Mouse (Mus musculus) gastrocnemius, postnatal 10 days (tissue): ENCODE results near the gene Psma1. TPM values are rescaled to one million over a fixed set of nuclear protein-coding genes. Genes with fewer than 3 reads are reported as not detected.

Experiments
- DNase-seq: peaks from one replicate; pipeline ENCODE4 v3.0.0; 2021; ENCODE audit warnings: mixed read lengths
- long read RNA-seq, 2 experiments: library from polyadenylated mRNA; stranded (forward); transcript quantifications; one replicate each; pipeline ENCODE4 v2.0.0; 2021
- total RNA-seq, 2 experiments: library from RNA; stranded (reverse); gene quantifications; 2 replicates each; pipeline ENCODE4 v1.2.3; 2021

Gene Psma1
- 100 to 1,000 TPM; 108 to 114 TPM for total RNA-seq
- long read RNA-seq, experiment 1, transcript Psma1-201 (10 exons, 1,201 nt): major isoform, 93 of 110 reads
- long read RNA-seq, experiment 1, partial matches to known transcripts: 3 of 110 reads
- long read RNA-seq, experiment 1, other reads (novel, unspliced or antisense): 11 of 110 reads
- long read RNA-seq, experiment 2, transcript Psma1-201 (10 exons, 1,201 nt): major isoform, 105 of 116 reads
- long read RNA-seq, experiment 2, partial matches to known transcripts: 4 of 116 reads
- long read RNA-seq, experiment 2, other reads (novel, unspliced or antisense): 6 of 116 reads

DNA sequence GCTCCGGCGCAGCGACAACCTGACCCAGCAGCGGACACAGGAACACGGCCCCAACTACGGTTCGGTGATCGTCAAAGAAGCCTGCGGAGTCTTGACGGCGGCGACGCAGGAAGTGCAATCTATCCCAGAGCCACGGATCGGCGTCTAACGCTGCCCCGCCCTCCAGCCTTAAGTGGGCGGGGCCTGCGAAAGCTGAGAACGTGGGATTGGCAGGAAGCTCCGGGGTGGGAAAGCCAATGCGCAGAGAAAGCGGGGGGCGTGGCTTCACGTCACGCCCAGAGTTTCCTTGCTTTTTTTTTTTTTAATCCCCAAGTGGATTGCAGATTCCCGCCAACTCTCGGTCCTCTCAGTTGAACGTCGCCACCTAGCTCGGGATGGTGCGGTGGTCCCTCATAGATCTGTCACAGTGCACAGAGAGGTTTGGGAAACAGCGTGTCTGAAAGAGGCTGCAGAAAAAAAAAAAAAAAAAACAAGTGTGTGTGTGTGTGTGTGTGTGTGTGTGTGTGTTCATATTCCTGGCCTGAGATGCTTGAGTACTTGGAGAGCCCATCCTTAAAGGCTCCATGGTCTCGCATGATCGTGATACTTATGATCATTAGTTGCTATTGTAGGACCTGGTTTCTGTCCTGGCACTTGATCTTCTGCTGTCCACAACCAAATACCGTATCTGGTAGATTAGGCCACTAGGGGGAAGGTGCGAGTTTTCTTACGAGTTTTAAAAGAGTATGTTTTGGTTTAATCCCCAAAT, at the start of gene Psma1:
Gene Psma1, minus strand, starts transcription at position 114 of the 748 bp plus-strand sequence.
- DNase-seq: peak; percentile 96

DNA sequence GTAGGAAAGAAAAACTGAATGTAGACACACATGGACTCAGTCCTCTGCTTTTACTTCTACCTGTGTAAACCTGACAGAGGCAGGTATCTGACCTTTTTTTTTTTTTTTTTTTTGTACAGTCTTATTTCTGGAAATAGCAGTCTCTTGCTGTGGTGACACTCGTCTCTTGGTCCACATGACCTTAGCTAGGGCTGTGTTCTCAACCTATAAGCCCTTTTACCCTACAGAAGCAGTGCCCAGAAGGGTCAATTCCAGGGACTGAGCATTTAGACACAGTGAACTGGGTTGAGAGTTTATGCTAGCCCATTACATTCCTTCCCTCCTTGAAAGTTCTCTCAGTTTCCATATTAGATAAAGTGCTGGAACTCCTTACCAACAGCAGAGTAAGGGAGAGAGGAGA, 47.6 kb upstream of the Psma1 start:
- no peak for DNase-seq

DNA sequence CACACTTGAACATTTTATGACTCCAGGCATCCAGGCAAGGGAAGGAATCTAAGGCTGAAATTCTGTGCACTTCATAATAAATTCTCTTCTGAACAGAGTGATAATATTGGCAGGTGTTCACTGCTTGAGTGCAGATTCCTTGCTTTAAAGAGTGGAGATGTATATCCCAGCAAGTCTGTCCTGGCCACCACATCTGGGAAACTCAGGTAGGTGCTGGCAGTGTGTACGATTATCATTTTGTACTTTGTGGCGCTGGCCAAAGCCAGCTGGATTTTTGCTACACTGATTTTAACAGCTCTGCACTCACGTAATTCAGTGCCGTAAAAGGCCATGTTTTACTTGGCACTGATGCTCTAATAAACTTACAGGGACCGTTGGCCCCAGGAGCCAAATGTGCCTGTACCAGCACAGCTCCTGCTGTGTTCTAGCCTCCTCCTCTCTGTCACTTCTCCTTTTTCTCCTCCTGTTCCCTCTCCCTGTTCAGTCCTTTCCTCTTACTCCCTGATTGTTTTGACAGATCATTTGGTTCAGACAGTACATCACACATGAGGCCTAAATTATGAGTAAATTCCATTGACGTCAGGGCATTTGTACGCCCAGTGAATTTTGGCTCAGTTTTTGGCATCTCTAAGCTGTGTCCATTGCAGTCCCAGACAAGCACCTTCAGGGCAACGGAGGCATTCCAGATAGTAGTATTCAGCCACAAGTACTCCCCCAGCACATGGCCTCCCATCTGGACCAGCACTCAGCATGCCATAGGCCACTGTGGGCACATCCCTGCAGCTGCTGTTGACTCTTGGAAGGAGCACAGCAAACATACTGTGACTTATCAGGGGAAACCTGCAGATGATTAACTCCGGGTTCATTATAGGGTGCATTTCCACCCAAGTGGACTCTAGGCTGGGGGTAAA, 46.9 kb upstream of the Psma1 start:
- DNase-seq: no peak

DNA sequence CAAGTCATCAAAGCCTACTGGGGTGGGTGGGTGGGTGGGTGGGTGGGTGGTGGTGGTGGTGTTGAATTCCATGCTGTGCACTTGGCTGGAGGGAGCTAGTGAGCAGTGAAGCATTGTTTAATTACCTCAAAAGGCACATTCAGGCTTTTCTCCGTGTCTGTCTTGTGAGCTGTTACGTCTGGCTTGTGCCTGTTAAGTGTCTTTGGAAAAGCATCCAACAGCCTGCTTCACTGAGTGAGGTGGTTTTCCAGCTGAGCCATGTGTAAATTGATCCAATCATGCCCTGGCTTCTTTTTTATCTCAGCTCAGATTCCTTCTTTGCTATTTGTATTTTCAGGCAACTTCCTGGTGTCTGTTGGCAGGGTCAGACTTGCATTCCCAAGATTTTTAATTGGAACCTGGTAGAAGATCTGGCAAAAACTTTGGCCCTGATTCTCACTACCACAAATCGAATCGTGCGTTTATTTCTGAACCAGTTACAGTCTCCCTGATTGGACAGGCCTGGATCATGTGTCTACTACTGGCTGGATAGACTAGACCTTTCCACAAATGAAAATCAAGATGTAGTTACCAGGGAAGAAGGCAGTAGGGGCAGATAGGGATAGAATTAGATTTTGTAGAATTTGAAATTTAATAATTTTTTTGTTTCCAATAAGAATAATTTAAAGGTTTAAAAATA, 45.9 kb upstream of the Psma1 start:
- no peak for DNase-seq

DNA sequence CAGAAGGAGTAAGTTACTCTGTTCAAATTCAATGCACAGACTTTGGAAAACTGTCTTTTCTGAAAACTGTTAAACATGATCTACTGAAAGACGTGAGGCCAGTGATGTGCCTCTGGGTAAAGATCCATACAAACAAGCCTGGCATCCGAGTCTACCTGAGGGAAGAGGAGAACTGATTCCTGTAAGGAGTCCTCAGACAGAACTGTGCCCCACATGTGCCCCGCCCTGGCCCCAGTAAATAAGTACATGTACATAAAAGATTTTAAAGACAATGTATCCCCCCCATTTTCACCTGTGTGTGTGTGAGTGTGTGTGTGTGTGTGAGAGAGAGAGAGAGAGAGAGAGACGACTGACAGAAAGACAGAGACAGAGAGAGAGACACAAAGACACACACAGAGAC, 42.0 kb upstream of the Psma1 start:
- no peak for DNase-seq

DNA sequence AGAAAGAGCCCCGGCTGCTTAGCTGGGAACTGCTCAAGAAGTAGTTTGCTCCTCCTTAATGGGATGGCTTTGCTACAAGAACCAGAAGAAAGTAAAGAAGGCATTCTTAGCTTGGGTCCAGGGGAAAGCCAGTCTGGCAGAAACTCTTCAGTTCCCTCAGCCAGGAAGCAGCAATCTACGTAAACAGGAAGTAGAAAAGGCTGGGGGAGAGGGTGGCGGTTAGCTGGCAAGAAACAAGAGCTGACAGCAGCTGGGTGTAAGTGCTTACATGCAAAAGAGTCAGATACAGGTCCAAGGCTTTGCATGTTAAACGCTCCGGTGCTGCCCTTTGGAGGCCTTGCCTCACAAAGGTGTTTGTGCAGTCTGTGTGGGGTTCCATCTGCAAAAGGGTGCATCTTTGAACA, 41.5 kb upstream of the Psma1 start:
- DNase-seq: peak; percentile 15

DNA sequence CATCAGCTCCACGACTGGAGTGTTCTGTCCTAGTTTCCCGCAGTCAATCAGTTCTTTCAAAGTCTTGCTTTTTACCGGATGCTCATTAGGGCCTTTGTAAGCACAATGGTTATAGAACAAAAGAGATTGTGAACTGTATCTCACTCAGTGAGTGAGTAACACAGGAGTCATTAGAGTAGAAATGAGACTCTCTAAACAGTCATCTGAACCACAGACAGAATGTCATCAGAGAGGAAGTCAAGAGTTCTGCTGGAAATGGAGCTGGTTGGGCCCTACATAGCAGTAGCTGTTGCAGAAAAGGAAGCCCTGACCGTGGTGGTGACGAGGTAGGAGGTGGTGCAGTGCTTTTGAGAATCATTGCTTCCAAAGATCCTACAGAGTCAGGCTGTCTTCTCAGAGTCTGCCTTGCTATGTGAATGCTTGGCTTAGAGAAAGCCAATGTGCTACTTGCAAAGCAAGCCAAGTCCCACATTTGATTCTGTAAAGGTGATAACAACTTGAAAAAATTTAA, 40.5 kb upstream of the Psma1 start:
- DNase-seq: no peak

DNA sequence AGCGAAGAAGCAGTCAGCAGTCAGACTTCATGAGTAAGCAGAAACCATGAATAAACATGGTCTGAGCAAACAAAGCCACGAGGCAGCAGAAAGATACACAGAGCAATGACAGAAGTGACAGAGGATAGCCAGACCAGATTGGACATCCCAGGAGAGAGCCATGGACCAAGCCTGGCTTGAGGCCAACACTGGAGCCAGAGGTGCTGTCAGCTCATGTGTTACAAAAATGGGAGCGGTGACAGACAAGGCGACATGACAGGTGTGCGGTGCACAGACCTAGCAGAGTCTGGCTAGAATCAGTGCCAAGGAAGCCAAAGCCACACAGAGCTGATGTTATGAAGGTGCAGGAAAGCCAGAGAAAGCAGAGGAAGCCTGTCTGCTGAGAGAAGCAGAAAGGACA, 35.3 kb upstream of the Psma1 start:
- DNase-seq: peak; percentile 36

DNA sequence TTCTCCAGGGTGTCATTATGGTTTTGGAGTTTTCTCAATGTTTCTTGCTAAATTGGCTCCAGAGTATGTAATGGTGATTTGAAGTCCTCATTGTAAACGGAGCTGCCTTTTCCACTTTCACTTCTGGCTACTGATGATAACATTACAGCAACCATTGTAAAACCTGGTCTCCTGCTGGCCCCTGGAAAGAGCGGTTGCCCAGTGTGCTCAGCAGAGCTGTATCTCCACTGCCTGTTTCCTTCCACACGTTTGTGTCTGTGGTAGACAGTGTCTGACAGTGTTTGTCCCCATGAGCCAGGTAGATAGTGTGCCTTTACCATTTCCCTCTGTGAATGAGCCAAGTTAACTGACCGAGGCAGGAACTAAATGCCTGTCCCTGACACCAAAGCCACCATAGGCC, 33.1 kb upstream of the Psma1 start:
- DNase-seq: no peak

DNA sequence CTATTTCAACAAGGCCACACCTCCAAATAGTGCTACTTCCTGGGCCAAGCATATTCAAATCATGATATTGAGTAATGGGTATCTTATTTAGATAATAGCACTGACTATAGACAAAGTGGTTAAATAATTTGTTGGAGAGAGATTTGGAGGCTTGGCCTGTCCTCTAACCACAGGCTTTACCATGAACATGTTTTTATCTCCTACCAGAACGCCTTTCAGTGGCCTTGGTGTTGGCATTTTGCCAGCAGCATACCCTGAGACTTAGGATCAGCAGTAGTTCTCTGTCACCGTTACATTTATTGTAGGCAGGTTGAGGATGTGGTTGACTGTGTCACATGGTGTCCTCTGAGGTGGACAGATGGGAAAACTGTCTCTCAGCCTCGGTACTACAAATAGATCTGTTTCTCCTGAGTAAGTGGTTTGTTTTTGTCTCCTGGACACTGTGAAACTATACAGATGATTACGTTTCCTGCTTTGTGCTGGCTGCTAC, 25.4 kb upstream of the Psma1 start:
- DNase-seq: no peak

DNA sequence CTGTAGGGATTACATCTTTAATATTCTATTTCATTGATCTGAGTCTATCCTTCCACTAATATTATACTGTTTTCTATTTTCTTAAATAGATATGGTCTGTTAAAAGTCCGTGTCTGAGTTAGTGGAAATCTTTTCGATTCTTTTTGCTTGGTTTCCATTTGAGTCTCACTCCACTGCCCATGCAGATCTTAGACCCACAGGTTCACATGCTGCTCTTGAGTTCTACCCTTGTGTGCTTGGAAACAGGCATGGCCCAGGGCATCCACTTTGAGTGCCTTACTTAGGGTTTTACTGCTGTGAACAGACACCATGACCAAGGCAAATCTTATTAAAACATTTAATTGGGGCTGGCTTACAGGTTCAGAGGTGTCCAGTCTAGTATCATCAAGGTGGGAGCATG, 24.9 kb upstream of the Psma1 start:
- no peak for DNase-seq

DNA sequence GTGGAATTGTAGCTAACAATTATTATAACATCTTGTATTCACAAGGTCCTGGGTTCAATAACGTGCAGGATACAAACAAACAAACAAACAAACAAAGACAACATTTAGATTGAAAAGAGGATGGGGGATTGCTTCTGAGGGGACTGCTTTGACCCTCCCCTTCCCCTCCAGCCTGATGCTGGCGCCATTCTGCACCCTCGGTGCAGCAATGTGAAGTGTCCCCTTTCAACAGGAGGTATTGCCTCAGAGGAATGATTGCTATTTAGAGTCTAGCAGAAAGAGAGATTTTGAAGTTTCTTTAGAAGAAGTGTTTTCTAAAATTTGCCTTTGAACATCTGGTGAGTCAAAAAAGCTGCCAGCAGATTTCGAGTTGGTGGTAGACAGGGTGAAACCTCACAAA, 23.3 kb upstream of the Psma1 start:
- no peak for DNase-seq

DNA sequence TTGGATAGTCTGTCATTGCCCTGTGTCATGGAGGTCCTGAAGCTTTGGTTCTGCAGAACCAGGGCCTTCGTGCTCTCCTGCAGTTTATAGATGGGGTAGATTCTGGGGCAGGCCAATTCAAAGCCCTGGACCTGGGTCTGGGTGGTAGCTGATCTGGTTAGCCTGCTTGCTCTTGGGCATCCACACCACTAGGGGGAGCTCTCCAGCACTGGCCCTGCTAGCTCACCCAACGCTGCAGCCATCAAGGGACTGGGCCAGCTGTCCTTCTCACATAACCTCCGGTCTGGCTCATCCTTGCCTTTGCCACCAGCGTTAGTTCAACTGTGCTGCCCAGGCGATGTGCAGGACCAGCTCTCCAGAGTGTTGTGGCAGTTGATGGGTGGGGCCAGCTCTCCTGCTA, 18.8 kb upstream of the Psma1 start:
- DNase-seq: peak; percentile 19

DNA sequence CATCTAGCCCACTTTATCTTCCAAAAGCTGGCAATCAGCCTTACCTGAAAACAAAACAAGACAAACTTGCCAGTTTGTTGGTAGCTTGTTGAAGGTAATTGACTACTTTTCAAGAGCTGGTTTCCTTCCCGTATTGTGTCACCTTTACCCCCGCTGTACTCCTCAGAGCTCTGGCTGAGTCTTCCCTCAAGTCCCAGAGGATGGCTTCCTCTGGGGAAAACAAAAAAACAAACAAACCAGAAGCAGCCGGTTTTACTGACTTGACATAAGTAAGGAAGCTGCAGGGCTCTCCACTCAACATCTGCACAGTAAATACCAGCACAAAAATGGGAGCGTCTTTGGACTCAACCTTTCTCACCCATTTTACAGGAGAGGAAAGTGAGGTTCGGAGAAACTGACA, 18.0 kb upstream of the Psma1 start:
- no peak for DNase-seq

DNA sequence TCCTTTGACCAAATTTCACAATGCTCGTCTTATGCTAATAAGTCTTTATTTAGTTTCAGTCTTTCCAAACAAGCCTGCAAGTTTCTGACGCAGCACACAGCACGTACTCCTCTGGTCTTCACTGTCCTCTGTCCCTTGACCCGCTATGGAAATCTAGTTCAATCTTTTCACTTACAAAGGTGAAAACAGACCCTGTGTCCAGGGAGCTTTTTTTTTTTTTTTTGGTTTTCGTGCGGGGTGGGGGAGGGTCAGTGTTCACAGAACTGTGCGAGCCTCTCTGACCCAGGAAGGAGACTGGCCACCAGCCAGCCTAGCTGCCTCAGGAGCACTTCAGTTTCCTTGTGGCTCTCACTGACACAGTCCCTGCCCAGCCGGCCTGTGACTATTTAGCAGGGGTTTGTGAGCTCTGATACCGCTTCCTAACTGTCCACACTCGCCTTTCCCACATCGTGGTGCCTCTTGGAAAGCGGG, 16.6 kb upstream of the Psma1 start:
- DNase-seq: peak; percentile 78

DNA sequence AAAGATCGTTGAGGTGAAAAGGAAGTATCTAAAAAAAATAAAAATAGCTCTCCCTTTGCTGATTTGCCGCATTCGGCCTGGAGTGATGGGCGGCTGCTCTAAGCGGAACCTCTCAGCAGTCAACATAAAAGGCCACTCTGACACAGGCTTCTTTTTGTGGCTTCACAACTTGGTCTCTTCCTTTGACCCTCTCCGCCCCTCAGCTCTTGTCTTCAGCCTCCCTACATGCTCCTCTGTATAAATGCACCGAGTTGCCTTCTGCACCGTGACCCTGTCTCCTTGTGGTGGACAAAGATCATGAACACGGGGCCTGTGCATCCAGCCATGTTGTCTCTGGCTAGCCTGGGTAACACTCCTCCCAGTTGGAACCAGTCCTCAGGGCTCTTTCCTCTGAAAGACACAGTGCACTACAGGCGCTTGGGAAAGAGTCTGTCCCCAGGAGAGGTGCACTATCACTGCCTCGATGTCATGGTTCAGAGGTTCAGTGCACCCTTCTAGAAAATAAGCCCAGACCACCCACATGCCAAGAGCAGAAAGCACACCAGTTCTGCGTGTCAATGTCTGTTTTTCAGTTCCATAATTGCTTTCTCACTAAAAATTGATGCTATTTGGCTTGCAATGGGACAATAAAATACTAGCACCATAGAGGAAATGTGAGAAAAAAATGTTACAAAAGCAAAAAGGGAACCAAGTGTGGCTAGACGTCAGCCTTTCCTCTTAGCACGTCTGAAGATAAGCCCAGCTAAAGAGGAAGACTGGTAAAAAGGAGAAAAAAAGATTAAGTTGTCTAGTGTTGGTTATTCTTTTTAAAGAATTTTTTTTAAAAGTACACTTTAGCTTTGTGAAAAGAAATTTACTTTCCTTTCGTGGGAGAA, 15.8 kb upstream of the Psma1 start:
- DNase-seq: no peak

DNA sequence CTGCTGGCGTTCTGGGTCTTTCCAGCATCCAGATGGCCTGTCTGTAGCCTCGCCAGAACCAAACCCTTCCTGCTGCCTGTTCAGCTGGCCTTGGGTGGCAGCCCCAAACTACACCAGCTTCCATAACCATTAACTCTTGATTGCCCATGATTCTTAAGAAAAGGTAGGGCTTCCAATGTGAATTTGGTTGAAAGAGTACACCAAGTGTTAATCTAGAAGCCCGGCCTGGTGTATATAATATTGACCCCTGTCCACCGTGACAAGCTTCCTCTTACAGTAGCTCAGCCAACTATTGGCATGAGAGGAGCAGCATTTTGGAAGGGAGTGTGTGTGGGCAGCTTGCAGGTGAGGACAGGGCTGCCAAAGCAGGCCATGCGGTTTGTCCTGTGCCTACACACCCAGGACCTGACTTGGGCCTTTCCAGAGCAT, 14.2 kb upstream of the Psma1 start:
- DNase-seq: no peak

DNA sequence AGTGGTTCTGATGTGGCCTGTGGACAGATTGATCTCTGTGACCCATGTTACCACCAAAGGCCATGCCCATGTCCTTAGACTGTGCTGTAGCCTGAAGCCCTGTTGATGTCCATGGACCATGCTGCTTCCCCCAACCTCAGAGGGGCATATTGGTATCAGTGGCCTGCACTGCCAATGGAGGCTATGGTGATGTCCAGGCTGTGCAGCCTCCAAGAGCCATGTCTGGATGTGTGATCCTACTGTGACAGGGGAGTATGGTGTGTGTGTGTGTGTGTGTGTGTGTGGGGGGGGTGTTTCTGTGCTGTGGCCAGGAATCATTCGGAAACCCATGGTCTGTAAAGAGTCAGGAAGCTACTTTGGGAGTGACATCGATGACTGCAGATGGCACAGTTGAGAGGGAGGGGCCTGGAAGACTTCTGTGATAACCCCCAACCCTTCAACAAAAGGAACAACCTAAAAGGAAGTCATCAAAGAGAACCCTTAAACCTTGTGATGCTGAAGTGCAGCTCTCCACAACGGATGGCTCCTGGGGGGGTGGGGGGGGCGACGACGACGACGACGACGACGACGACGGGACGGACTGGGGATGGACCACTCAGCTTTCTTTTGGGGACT, 8.5 kb upstream of the Psma1 start:
- no peak for DNase-seq

DNA sequence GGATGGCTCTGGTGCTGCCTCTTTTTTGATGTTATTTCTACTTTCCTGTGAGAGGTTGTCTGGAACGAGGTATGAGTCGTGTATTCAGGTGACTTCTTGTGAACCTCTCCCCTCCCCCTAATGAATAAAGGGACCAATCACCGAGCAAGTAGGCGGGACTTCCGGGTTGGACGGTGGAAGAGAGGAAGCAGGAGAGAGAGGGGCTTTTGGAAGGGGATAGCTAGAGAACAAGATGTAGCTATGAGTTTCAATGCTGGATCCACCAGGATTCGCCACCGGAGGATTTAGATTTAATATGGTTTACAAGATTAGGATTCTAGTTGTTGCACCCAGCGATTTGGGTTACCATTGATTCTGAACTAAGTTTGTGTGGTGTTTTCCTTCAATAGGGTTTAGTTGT, 7.1 kb upstream of the Psma1 start:
- DNase-seq: no peak

DNA sequence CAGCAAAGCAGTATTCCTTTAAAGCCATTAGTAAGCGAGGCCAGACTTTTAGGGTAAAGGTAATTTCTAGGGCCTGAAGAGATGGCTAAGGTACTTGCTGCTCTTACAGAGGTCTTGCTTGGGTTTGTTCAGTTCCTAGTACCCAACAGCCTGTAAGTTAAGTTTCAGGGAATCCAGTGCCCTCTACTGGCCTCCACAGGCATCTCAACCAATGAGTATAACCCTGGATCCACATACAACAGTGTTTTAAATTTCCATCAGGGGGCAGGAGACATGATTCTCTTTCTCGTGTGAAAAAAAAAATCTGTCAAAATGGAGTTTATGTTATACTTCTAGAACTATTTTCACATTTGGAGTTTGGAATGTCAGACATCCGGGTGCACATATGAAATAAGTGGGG, 5.8 kb upstream of the Psma1 start:
- DNase-seq: no peak
